Mouse (Mus musculus) kidney, embryonic 16.5 days (tissue): Measurements from ENCODE around the gene AL732309.1. TPM values are rescaled to one million over a fixed set of nuclear protein-coding genes. Genes with fewer than 3 reads are reported as not detected.
A peak's percentile ranks its signal among the peaks of the same experiment; 100 is the strongest.

ENCODE experiments used
- ATAC-seq: fragments of 200-750 bp; cut with Nextera tagmentation; 2 replicates; pipeline ENCODE4 v1.8.0; 2017; ENCODE audit warnings: moderate TSS enrichment; ENCODE audit not compliant: low FRiP score, low TSS enrichment
- H3K27ac ChIP-seq: fragments of 300-500 bp; sonication (generic); 2 replicates; pipeline ENCODE4 v1.5.1; 2014; ENCODE audit warnings: low read length
- H3K27me3 ChIP-seq: fragments of 300-500 bp; sonication (generic); 2 replicates; pipeline ENCODE4 v1.6.1; 2014; ENCODE audit warnings: low read length, control low read depth, mixed read lengths; ENCODE audit not compliant: insufficient read depth
- H3K36me3 ChIP-seq: fragments of 300-500 bp; sonication (generic); 2 replicates; pipeline ENCODE4 v1.6.1; 2014; ENCODE audit warnings: low read length, control low read depth, mixed read lengths; ENCODE audit not compliant: insufficient read depth
- H3K4me1 ChIP-seq: fragments of 300-500 bp; sonication (generic); 2 replicates; pipeline ENCODE4 v1.6.1; 2014; ENCODE audit warnings: low read length, control low read depth, mixed read lengths; ENCODE audit not compliant: insufficient read depth
- H3K4me2 ChIP-seq: fragments of 300-500 bp; sonication (generic); replicated peaks from 2 replicates; pipeline ENCODE4 v1.6.1; 2014; ENCODE audit warnings: low read depth, low read length
- H3K4me3 ChIP-seq: fragments of 300-500 bp; sonication (generic); 2 replicates; pipeline ENCODE4 v1.5.1; 2014; ENCODE audit warnings: mild to moderate bottlenecking, low read length
- H3K9ac ChIP-seq: fragments of 300-500 bp; sonication (generic); replicated peaks from 2 replicates; pipeline ENCODE4 v1.6.1; 2014; ENCODE audit warnings: low read length
- H3K9me3 ChIP-seq: fragments of 300-500 bp; sonication (generic); 2 replicates; pipeline ENCODE4 v1.6.1; 2016; ENCODE audit warnings: low read length, control low read depth
- WGBS: fragments of 180-500 bp; shearing (Covaris S2); extraction: QIAGEN DNeasy Blood & Tissue Kit; methylation state at CpG from one replicate; pipeline ENCODE4 v1.1.7; 2014; 5-methylcytosine and 5-hydroxymethylcytosine counted together
- polyA plus RNA-seq: library from polyadenylated mRNA; unstranded; fragments of >200 nt; fragmentation: Nextera tagmentation; extraction: Ambion mirVana; gene quantifications from 2 replicates; pipeline ENCODE4 v1.2.1, GENCODE M21; 2015

AL732309.1 gene
- polyA plus RNA-seq, 1 experiment from 2014 or later: 6.1 TPM

DNA sequence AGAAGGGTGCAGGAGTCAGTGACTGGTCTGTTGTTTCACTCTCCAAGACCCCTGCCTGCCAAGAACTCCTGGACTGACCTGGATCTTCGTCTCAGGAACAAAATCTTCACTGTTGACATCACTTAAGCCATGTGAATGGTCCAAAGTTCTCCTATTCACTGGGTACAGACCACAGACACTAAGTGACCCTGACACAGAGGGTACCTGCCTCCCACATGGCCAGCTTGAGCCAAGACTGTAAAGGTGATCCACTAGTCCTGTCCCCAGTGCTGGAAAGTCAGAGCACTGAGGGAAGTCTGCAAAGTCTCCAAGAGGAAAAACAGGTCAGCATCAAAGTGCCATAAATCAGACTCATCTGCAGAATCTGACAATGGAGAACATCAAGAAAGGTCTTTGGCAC, 39.1 kb downstream of the AL732309.1 start:
- H3K9me3 ChIP-seq: no peaks in the 10 kb centered on the region
- H3K4me2 ChIP-seq: no peak overlapping the region
- no peaks in the 10 kb centered on the region for H3K27me3 ChIP-seq
- peaks cover 50% of the 10 kb centered on the region for H3K36me3 ChIP-seq
- no peak overlapping the region for H3K27ac ChIP-seq
- H3K4me1 ChIP-seq: peaks cover 23% of the 10 kb centered on the region
- no peak overlapping the region for H3K9ac ChIP-seq
- ATAC-seq: no peak
- WGBS: 73% methylated on average over 1 of the region's 1 CpGs
- H3K4me3 ChIP-seq: no peak overlapping the region

- H3K9me3 ChIP-seq: no peaks in the 10 kb centered on the region
- ATAC-seq: no peak
- 0 out of 2 replicates have a peak, but pooled peaks cover 5% of the 10 kb centered on the region for H3K4me1 ChIP-seq
- peaks cover 76% of the 10 kb centered on the region for H3K36me3 ChIP-seq
- H3K4me3 ChIP-seq: no peak overlapping the region
- no peaks in the 10 kb centered on the region for H3K27me3 ChIP-seq
- H3K9ac ChIP-seq: no peak overlapping the region
- H3K4me2 ChIP-seq: no peak overlapping the region
- H3K27ac ChIP-seq: no peak overlapping the region
- 61% methylated on average over 4 of the region's 4 CpGs for WGBS
Measured at GRCm38 (mm10) chr2:25203631-25204214, 42.9 kb downstream of the AL732309.1 start.

DNA sequence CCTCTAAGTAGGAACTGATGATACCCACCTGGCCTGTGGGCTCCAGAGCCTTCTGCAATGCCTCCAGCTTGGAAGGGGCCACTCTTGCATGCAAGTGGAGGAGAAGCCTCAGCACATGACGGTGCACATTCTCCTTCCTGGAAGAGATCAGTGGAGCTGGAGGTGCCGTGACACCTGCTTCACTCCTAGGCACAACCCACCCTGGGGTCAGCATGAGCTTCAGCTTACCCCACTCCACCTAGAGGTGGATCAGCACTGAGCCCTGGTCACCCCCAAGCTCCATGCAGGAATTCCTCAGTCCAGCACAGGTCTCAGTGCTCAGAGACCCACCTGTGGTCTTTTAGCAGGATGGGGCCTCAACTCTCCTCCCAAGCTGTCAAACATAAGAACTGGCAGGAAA, 46.0 kb downstream of the AL732309.1 start:
- no peak overlapping the region for H3K27ac ChIP-seq
- 91% methylated on average over 2 of the region's 2 CpGs for WGBS
- H3K9ac ChIP-seq: no peak overlapping the region
- peaks cover 2% of the 10 kb centered on the region; the same call in 1 of the 2 replicates for H3K27me3 ChIP-seq
- H3K4me3 ChIP-seq: no peak overlapping the region
- peaks cover 61% of the 10 kb centered on the region for H3K36me3 ChIP-seq
- H3K4me1 ChIP-seq: peaks cover 19% of the 10 kb centered on the region; the same call in 1 of the 2 replicates
- H3K4me2 ChIP-seq: no peak overlapping the region
- ATAC-seq: no peak
- H3K9me3 ChIP-seq: no peaks in the 10 kb centered on the region

- H3K4me2 ChIP-seq: no peak overlapping the region
- no peak overlapping the region for H3K4me3 ChIP-seq
- H3K27ac ChIP-seq: no peak overlapping the region
- H3K9me3 ChIP-seq: no peaks in the 10 kb centered on the region
- H3K36me3 ChIP-seq: peaks cover 35% of the 10 kb centered on the region
- H3K9ac ChIP-seq: no peak overlapping the region
- H3K27me3 ChIP-seq: peaks cover 12% of the 10 kb centered on the region
- H3K4me1 ChIP-seq: peaks cover 40% of the 10 kb centered on the region
- no peak for ATAC-seq
Measured at GRCm38 (mm10) chr2:25197946-25198345, 48.7 kb downstream of the AL732309.1 start.

DNA sequence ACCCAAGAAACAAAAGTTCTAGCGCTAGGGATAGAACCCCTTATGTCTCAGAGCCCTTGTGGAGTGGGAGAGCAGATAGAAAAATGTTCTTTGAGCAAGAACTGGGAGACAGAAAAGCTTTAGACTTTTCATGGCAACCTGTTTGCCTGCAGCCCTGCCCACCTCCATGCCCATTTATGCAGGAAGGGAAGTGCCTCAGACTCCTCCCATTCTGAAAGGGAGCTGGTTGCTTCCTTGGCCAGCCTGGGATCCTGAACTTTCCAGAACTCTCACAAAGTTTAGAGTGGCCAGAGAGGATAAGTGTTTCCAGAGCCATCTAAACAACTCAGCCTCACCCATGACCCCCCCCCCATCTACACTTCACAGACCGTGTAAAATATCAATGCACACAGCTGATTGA, 49.5 kb downstream of the AL732309.1 start:
- 16% methylated on average over 2 of the region's 2 CpGs for WGBS
- Histone ChIP-seq H3K9ac (no peak overlapping the region), H3K27ac (peak overlapping the region; percentile 88), H3K27me3 (peaks cover 12% of the 10 kb centered on the region), H3K4me3 (peak overlapping the region; percentile 48; the same call in 1 of the 2 replicates), H3K4me1 (peaks cover 40% of the 10 kb centered on the region), H3K4me2 (peak overlapping the region; percentile 70), H3K9me3 (no peaks in the 10 kb centered on the region), H3K36me3 (peaks cover 28% of the 10 kb centered on the region)
- no peak for ATAC-seq

DNA sequence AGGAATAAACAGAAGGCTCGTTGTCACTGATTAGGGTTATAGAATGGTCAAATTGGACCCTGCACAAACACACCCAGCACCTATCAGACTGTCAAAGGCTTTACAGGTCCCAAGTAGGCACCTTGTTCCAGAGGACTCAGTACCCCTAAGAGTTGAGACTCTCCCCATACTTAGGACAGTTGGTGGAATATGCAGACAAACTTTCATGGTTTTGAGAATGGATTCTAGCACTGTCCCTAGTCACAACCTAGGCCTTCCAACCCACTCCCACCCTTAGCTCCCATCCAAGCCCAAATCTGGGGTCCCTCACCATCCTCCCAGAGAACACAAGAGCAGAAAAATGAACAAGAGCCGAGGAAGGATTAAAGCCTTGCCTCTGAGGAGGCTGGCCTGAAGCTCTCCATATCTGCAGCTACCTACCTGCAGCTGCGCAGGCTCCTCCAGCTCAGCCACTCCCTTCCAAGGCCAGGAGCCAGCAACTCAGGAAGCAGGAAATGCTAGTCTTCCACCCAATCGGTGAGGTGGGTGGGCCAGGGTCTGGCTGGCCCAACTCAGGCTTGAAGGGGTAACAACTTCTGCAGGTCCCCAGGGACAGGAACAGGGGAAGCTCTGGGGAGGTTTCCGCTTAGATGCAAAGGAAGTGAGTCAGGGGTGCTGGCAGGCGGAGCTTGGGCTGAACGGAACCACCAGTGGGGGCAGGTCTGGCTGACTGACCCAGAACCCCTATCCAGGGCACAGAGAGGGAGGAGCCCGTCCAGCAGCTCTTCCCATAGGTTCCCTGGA, 50.3 kb downstream of the AL732309.1 start, which contains the start of gene Tor4a:
Gene Tor4a (minus strand): TSS at position 715 of the 783 bp plus-strand sequence.
- peak within 1 kb of the TSS; percentile 58 for H3K9ac ChIP-seq
- peak within 1 kb of the TSS; percentile 48 for H3K4me3 ChIP-seq
- H3K4me1 ChIP-seq: peaks cover 40% of the 10 kb centered on the region
- no peaks in the 10 kb centered on the region for H3K9me3 ChIP-seq
- peaks cover 25% of the 10 kb centered on the region for H3K36me3 ChIP-seq
- WGBS: 7% methylated on average over 8 of the region's 8 CpGs
- H3K27ac ChIP-seq: peak within 1 kb of the TSS; percentile 88
- peak within 1 kb of the TSS; percentile 70 for H3K4me2 ChIP-seq
- peak; percentile 79 for ATAC-seq
- peaks cover 12% of the 10 kb centered on the region for H3K27me3 ChIP-seq

DNA sequence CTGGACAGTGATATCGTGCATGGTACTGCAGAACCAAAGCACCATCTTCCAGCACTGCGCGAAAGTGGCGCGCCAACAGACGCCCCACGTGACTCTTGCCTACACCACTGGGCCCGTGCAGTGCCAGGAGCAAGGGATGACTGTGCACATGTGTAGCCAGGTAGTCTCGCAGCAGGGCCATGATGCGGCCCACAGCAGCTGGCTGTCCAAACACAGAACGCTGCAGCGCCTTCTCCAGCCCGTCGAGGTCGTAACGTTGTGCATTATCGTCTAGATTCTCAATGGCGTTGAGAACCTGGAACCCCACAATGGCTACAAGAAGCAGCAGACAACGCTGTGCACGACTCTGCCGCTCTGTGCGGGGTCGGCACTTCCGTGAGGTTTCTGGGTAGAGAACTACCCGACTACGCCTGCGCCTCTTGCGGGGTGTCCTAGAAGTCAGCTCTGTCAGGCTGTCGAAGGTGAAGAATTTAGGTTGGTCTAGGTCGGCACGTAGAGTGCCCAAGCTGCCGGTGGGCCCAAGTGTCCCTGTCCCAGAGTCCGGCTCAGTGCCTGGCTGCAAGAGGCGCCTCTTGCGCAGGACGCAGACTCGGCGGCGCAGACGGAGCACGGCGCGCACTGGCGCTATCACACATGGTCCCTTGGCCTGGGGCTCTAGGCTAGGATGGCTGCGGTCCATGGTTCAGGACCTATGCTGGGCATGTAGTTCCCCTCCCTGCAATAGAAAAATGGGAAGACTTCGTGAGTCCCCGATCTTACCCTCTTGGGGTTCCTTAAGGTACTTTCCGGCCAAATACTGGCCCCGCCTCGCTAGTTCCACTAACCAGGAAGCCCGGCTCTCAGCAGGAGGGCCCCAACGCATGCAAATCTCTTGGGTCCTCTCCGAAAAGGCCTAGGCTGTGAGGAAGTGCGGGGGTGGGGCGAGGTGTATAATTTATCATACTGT, 51.2 kb downstream of the AL732309.1 start:
- peak overlapping the region; percentile 70 for H3K4me2 ChIP-seq
- H3K27ac ChIP-seq: peak overlapping the region; percentile 88
- peaks cover 17% of the 10 kb centered on the region for H3K36me3 ChIP-seq
- WGBS: 20% methylated on average over 55 of the region's 55 CpGs
- H3K4me3 ChIP-seq: peak overlapping the region; percentile 48
- no peaks in the 10 kb centered on the region for H3K9me3 ChIP-seq
- H3K27me3 ChIP-seq: peaks cover 12% of the 10 kb centered on the region
- ATAC-seq: peak; percentile 43; the same call in 1 of the 2 replicates
- H3K9ac ChIP-seq: peak overlapping the region; percentile 58
- peaks cover 40% of the 10 kb centered on the region for H3K4me1 ChIP-seq

Other genes with a start within 250 kb of the AL732309.1 start
- 101 and 103 TPM in 2 replicates for gene Nsmf, start 192.5 kb downstream of the AL732309.1 start, polyA plus RNA-seq
- gene Entpd8, start 166.6 kb downstream of the AL732309.1 start, polyA plus RNA-seq: 8.6 and 10.0 TPM in 2 replicates
- gene Noxa1, start 151.7 kb downstream of the AL732309.1 start, polyA plus RNA-seq: 0.39 and 0.65 TPM in 2 replicates
- 18.4 and 18.8 TPM in 2 replicates for gene Nrarp, start 66.1 kb downstream of the AL732309.1 start, polyA plus RNA-seq
- 16.0 and 16.8 TPM in 2 replicates for gene Tor4a, start 50.0 kb downstream of the AL732309.1 start, polyA plus RNA-seq
- gene Nelfb, start 35.4 kb downstream of the AL732309.1 start, polyA plus RNA-seq: 131 and 138 TPM in 2 replicates
- 0.54 and 0.82 TPM in 2 replicates for gene Stpg3, start 32.2 kb downstream of the AL732309.1 start, polyA plus RNA-seq
- 0.37 TPM in 1 of 2 replicates, not detected in the other for gene Fam166a, start 28.1 kb downstream of the AL732309.1 start, polyA plus RNA-seq
- 627 and 671 TPM in 2 replicates for gene Tubb4b, start 22.2 kb downstream of the AL732309.1 start, polyA plus RNA-seq
- 1.9 and 2.0 TPM in 2 replicates for gene Slc34a3, start 12.5 kb downstream of the AL732309.1 start, polyA plus RNA-seq
- gene Rnf224, start 10.1 kb downstream of the AL732309.1 start, polyA plus RNA-seq: 0.55 and 0.69 TPM in 2 replicates
- gene Rnf208, start 4.6 kb downstream of the AL732309.1 start, polyA plus RNA-seq: 24.0 and 26.3 TPM in 2 replicates
- gene Cysrt1, start 4.4 kb downstream of the AL732309.1 start, polyA plus RNA-seq: 0.21 and 0.30 TPM in 2 replicates
- gene Tmem203, start 8.6 kb upstream of the AL732309.1 start, polyA plus RNA-seq: 24.8 and 25.6 TPM in 2 replicates
- gene Tprn, start 15.8 kb upstream of the AL732309.1 start, polyA plus RNA-seq: 12.0 and 12.1 TPM in 2 replicates
- gene Ssna1, start 25.6 kb upstream of the AL732309.1 start, polyA plus RNA-seq: 209 and 211 TPM in 2 replicates
- gene Anapc2, start 25.6 kb upstream of the AL732309.1 start, polyA plus RNA-seq: 146 and 152 TPM in 2 replicates
- gene Tmem210, start 41.3 kb upstream of the AL732309.1 start, polyA plus RNA-seq: not detected in 2 replicates
- not detected in 2 replicates for gene Lrrc26, start 43.1 kb upstream of the AL732309.1 start, polyA plus RNA-seq
- gene Grin1, start 72.3 kb upstream of the AL732309.1 start, polyA plus RNA-seq: 0.22 and 0.60 TPM in 2 replicates
- gene Man1b1, start 85.5 kb upstream of the AL732309.1 start, polyA plus RNA-seq: 53.7 and 57.5 TPM in 2 replicates
- 32.8 and 33.2 TPM in 2 replicates for gene Dpp7, start 109.5 kb upstream of the AL732309.1 start, polyA plus RNA-seq
- gene Uap1l1, start 118.8 kb upstream of the AL732309.1 start, polyA plus RNA-seq: 38.9 and 49.2 TPM in 2 replicates
- 39.3 and 41.2 TPM in 2 replicates for gene Sapcd2, start 125.5 kb upstream of the AL732309.1 start, polyA plus RNA-seq
- 5.5 and 6.4 TPM in 2 replicates for gene Entpd2, start 149.0 kb upstream of the AL732309.1 start, polyA plus RNA-seq
- gene Npdc1, start 152.5 kb upstream of the AL732309.1 start, polyA plus RNA-seq: 52.4 and 58.3 TPM in 2 replicates
- gene Fut7, start 176.4 kb upstream of the AL732309.1 start, polyA plus RNA-seq: not detected in 2 replicates
- gene Abca2, start 181.8 kb upstream of the AL732309.1 start, polyA plus RNA-seq: 12.7 and 14.3 TPM in 2 replicates
- 3.9 and 8.5 TPM in 2 replicates for gene Clic3, start 210.0 kb upstream of the AL732309.1 start, polyA plus RNA-seq
- 33.8 and 35.9 TPM in 2 replicates for gene Paxx, start 214.2 kb upstream of the AL732309.1 start, polyA plus RNA-seq
- 1.8 and 4.7 TPM in 2 replicates for gene Ptgds, start 223.2 kb upstream of the AL732309.1 start, polyA plus RNA-seq
- gene Lcn12, start 247.0 kb upstream of the AL732309.1 start, polyA plus RNA-seq: not detected in 2 replicates